Mouse (Mus musculus): ENCODE results near the gene Dlec1. TPM values are rescaled to one million over a fixed set of nuclear protein-coding genes. Genes with fewer than 3 reads are reported as not detected.
A peak's percentile ranks its signal among the peaks of the same experiment; 100 is the strongest.

The Dlec1 gene
- polyA plus RNA-seq, 1 experiment from 2014 or later, result 0.94 TPM

DNA sequence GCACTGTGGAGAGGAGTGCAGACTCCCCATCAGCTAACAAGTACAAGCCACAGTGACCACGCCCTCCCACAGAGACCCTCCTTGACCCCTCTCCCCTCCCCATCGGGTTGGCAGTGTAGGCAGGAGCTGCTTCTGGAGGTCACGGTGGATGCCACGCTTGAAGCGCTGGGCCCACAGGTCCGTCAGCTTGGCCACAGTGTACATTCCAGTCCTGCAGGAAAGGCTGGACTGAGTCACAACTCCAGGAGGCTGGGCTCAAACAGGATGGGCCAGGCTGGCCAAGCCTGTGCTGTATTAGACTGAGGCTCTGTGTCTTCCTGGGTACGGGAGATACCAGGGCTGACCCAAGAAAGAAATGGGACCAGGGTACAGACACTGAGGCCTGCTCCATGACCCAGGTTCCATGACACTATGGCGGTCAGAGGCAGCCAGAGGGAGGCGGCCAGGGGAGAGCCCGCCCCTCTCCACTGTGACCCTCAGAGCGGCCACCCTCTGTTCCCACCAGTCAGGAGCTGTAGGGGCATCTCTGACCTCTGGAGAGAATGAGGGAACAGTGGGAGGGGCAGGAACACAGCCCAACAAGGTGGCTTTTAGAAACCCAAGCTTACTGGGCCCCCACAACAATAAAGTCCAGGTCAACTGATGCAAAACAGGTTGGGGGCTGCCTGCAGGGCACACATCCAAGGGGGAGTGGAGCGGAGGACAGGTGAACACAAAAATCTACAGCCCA is 10.5 kb upstream of the Dlec1 start:
- Histone ChIP-seq H3K9me3 (no peaks in the 10 kb centered on the region), H3K4me2 (peak overlapping the region; percentile 71), H3K9ac (no peak overlapping the region), H3K4me3 (peak overlapping the region; percentile 52), H3K36me3 (replicated peaks) (no peaks in the 10 kb centered on the region), H3K27me3 (replicated peaks) (peaks cover 14% of the 10 kb centered on the region), H3K27ac (no peak overlapping the region), H3K4me1 (peaks cover 40% of the 10 kb centered on the region)
- no peak for ATAC-seq (replicated peaks)
- WGBS, result 68% methylated on average over 12 of the region's 12 CpGs

DNA sequence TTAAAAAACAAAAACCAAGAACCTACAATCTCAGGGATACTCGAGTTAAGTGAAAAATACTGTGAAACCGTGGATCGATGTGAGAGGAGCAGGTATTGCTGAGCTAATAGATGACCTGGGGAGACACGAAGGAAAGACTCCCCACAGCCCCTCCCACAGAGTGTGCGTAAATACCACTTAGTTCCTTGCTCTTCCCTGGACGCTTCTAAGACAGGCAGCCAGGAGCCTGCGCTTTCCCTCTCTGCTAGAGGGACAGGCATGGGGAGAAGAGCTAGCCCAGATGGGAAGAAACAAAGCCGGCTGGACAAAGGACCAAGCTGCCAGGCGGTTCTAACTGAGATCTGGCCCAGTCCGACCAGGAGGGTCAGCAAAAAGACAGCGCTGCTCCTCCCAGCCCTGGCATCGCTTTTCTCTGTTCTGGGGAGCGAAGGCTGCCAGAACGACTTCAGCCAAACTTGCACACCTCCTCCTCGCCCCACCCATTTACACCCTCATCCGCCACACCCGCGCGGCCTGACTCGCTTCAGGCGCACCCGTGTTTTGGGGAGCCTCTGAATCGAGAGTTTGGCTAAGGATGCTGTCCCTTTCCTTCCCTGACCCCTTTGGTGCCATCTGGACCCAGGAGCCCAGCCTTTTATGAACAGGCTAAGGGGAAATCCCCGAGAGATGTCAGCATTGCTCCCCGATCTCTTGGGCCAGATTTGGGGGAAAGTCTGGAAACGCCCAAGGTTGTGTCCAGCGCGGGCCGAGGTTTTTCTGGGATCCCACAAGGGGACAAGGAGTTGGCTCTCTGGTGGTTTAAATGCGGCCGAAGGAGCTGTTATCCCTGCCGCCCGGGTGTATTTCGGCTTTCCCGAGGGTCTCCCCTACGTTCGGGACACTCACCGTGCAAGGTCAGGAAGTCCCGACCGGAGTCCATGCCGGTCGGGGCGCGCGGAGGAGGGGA is 9.5 kb upstream of the Dlec1 start:
- peaks cover 17% of the 10 kb centered on the region for H3K27me3 ChIP-seq (replicated peaks)
- WGBS, result 2% methylated on average over 45 of the region's 45 CpGs

DNA sequence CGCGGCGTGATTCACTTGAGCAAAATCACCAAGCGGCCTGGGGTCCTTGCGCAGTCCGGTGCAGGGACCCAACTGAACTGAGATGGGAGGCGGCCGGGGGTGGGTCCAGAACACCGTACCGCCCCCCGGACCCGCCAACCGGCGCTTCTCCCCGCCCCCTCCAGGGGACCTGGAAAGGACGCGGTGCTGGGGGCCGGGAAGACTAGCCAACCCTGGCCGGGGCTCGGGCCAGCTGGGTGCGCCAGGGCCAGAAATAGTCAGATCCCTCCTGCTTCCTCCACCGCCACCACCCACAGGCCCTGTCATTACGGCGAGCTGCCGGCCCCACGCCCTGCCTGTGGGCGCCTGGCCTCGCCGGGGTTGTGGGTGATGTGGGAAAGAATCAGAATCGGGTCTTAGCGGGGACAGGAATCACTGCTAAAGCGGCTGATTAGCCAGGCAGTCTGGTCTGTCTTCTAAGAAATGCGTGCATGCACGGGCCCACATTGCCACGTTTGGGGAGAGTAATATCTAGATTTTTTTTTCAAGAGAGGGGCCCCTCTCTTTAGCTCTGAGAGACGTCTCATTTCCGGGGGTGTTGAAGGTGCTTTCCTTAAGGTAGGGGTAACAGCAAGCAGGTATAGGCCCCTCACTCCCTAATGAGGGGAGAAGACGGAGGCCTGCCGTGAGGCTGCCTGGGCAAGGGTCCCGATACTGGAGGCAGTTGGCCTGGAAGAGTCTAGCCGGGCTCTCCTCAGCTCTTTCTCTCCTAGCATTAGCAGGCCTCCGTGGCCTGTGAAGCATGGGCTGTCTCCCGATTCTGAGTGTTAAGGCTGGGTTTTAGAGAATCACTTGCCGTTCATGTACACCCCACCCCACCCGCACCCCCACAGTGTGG is 8.6 kb upstream of the Dlec1 start, which contains the start of gene Plcd1:
Plcd1 (minus strand) TSS at position 84 of the 877 bp plus-strand sequence.
- Histone ChIP-seq H3K4me3 (peak within 1 kb of the TSS; percentile 52), H3K4me1 (peaks cover 30% of the 10 kb centered on the region), H3K36me3 (replicated peaks) (no peaks in the 10 kb centered on the region), H3K27ac (peak within 1 kb of the TSS; percentile 16; the same call in 1 of the 2 replicates), H3K9me3 (no peaks in the 10 kb centered on the region), H3K27me3 (replicated peaks) (peaks cover 17% of the 10 kb centered on the region), H3K9ac (peak within 1 kb of the TSS; percentile 49), H3K4me2 (peak within 1 kb of the TSS; percentile 71)
- peak; percentile 79 for ATAC-seq (replicated peaks)
- WGBS, result 8% methylated on average over 45 of the region's 45 CpGs

More for the DNA sequence above, 9.5 kb upstream of the Dlec1 start:
- Histone ChIP-seq H3K4me2 (peak overlapping the region; percentile 71), H3K9me3 (no peaks in the 10 kb centered on the region), H3K9ac (peak overlapping the region; percentile 49), H3K4me1 (peaks cover 39% of the 10 kb centered on the region), H3K27ac (no peak overlapping the region), H3K4me3 (peak overlapping the region; percentile 52), H3K36me3 (replicated peaks) (no peaks in the 10 kb centered on the region)
- no peak for ATAC-seq (replicated peaks)

DNA sequence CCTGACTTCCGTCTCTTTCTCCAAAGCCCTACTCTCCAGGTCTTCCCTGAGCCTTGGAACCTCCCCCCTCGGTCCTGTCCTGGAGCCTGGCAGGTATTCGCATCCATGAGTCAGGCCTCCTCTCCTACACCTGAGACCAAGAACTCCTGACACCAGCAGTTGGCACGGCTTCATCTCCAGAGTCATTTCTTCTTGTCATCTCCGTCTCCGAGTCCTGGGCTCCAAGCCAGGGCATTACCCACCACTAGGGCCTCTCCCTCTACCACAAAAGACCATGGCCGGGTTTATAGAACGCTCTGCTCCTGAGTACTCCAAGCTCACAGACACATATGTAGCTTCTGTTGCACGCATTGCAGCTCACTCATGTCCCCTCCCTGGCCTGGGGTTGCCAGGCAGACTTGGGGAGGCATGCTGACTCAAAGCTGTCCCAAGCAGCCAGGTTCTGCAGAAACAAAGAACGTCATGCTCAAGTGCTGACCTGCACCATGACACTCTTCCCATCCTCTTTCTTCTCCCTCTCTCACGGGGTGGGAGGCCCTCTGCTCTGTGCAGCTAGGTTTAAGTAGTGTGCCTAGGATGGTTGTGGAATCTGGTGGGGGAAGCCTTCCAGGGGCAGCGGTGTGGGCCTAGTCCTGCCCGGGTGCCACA is 7.7 kb upstream of the Dlec1 start:
- Histone ChIP-seq H3K9me3 (no peaks in the 10 kb centered on the region), H3K9ac (no peak overlapping the region), H3K27me3 (replicated peaks) (peaks cover 17% of the 10 kb centered on the region), H3K4me3 (no peak overlapping the region), H3K4me2 (no peak overlapping the region), H3K36me3 (replicated peaks) (no peaks in the 10 kb centered on the region), H3K27ac (no peak overlapping the region), H3K4me1 (peaks cover 29% of the 10 kb centered on the region)
- WGBS, result 64% methylated on average over 13 of the region's 13 CpGs
- no peak for ATAC-seq (replicated peaks)

DNA sequence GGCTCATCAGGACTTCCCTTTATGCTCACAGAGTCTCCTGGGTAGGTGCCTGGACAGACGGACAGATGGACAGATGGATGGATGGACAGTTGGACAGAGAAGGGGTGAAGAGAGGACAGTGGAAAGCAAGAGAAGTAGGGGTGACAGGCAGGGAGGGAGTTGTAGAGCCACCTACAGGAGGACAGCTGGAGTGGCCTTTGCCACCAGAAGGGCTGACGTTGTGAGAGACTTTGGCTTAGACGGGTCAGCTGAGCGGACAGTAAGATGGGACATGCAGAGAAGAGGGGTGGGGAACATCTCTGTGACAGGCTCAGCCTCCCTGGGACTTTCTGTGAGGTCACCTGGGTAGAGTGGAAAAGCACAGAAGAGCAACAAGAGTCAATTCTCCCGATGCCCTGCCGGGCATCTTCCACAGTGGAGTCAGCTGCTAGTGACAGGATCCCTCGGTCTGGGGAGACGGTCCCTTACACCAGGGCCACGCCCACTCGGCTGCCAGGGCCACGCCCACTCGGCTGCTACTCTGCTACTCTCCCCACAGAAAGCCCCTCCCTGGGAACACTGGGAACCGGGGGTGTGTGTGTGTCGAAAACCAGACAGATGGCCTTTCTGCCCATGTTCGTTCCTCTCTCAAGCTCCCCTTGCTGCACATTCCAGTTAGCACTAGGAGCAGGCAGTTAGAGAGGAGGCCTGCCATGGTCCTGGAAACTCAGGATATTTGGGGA is 1.9 kb upstream of the Dlec1 start:
- no peak overlapping the region for H3K9ac ChIP-seq
- H3K27me3 ChIP-seq (replicated peaks), result peaks cover 15% of the 10 kb centered on the region
- no peaks in the 10 kb centered on the region for H3K9me3 ChIP-seq
- peaks cover 12% of the 10 kb centered on the region for H3K4me1 ChIP-seq
- no peaks in the 10 kb centered on the region for H3K36me3 ChIP-seq (replicated peaks)
- no peak overlapping the region for H3K4me3 ChIP-seq
- no peak overlapping the region for H3K4me2 ChIP-seq
- WGBS, result 15% methylated on average over 15 of the region's 15 CpGs
- no peak for ATAC-seq (replicated peaks)
- no peak overlapping the region for H3K27ac ChIP-seq

DNA sequence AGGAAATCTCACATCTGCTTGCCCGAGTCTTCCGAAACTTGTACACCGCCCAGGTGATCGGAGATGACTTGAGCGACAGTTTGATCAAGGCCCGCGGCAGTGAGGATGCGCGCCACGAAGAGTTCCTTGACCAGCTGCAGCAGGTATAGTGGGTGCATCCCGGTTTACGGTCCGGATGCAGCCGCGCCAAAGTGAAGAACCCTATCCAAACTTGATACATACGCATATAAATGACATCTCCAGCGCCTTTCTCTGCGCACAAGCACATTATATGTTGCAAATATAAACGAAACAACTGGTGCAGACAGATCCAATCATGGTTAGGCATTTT is 470 bp downstream of the Dlec1 start:
- Histone ChIP-seq H3K36me3 (replicated peaks) (no peaks in the 10 kb centered on the region), H3K9me3 (no peaks in the 10 kb centered on the region), H3K4me3 (peak overlapping the region; percentile 70), H3K9ac (peak overlapping the region; percentile 51), H3K27ac (no peak overlapping the region), H3K27me3 (replicated peaks) (peaks cover 9% of the 10 kb centered on the region), H3K4me2 (peak overlapping the region; percentile 89), H3K4me1 (peaks cover 12% of the 10 kb centered on the region)
- peak; percentile 53; the same call in 1 of the 2 replicates for ATAC-seq (replicated peaks)
- WGBS, result 3% methylated on average over 19 of the region's 19 CpGs

DNA sequence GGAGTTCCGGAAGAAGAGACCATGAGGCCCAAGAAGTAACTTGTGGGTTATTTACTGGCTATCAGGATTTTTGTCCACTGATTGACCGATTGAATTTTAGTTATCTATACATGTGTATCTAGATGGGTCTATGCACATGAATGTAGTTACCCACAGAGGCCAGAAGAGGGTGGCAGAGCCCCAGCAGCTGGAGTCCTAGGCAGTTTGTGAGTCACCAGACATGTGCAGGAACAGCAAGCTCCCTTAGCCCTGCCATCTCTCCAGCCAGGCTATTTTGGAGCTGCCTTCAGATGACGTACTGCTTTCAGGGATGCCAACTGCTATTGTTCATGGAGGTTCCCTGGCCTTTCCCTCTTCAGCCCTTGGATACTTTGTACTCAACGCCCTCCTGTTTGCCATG is 5.3 kb downstream of the Dlec1 start:
- no peaks in the 10 kb centered on the region for H3K9me3 ChIP-seq
- H3K36me3 ChIP-seq (replicated peaks), result no peaks in the 10 kb centered on the region
- no peak overlapping the region for H3K4me2 ChIP-seq
- no peak overlapping the region for H3K27ac ChIP-seq
- no peak overlapping the region for H3K4me3 ChIP-seq
- 87% methylated on average over 4 of the region's 4 CpGs for WGBS
- H3K27me3 ChIP-seq (replicated peaks), result peaks cover 9% of the 10 kb centered on the region
- no peak overlapping the region for H3K9ac ChIP-seq
- ATAC-seq (replicated peaks), result no peak
- H3K4me1 ChIP-seq, result peaks cover 6% of the 10 kb centered on the region

DNA sequence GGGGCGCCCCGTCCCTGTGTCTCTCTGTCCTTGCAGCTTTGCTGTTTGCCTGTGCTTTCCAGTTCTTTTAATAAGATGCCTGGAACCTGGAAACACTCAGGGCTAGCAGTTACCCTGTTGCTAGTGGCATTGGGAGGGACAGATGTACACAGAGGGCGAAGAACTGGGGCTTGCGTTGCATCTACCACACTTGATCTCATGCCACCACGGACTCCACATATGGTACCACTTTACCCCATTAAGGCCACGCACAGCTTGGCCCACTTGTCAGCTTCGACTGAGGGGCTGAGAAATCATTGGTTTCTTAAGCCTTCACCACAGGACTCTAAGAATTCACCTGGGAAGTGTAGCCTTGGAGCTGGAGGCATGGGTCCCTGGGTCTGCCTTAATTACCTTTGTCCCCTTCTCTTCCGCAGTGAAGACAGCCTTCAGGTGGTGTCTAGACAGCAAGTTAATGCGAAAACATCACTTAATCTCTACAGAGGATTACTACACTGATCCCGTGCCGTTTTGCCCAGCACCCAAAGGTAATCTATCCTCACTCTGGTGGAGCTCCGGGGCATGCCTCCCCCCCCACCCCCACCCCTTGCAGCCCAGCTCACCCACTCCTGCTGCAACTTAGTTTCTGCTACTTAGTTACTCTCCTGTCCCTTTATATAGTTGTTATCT is 7.5 kb downstream of the Dlec1 start:
- Histone ChIP-seq H3K9me3 (no peaks in the 10 kb centered on the region), H3K9ac (no peak overlapping the region), H3K4me3 (no peak overlapping the region), H3K27me3 (replicated peaks) (no peaks in the 10 kb centered on the region), H3K27ac (no peak overlapping the region), H3K36me3 (replicated peaks) (no peaks in the 10 kb centered on the region), H3K4me2 (no peak overlapping the region), H3K4me1 (no peaks in the 10 kb centered on the region)
- ATAC-seq (replicated peaks), result no peak
- WGBS, result 49% methylated on average over 12 of the region's 12 CpGs

DNA sequence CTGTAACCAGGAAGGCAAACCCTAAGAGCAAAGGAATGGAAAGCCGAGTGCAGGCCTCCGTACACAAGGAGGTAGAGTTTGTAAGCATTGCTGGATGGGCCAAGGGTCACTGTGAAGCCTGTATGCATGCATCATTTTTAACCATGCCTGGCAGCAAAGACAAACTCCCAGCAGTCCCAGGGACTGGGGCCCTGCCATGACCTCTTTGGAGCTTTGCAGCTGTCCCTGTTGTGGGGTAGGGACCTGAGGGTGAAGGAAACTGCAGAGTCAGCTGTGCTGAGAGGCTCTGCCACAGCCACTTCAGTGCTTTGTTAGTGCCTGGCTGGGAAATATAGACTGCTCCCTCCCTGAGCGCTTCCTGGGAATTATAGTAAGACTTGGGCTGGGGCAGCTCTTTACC is 8.4 kb downstream of the Dlec1 start:
- ATAC-seq (replicated peaks), result no peak
- H3K9ac ChIP-seq, result no peak overlapping the region
- H3K4me2 ChIP-seq, result no peak overlapping the region
- no peaks in the 10 kb centered on the region for H3K9me3 ChIP-seq
- WGBS, result 45% methylated on average over 3 of the region's 3 CpGs
- H3K4me3 ChIP-seq, result no peak overlapping the region
- H3K27me3 ChIP-seq (replicated peaks), result no peaks in the 10 kb centered on the region
- no peak overlapping the region for H3K27ac ChIP-seq
- no peaks in the 10 kb centered on the region for H3K4me1 ChIP-seq
- no peaks in the 10 kb centered on the region for H3K36me3 ChIP-seq (replicated peaks)

DNA sequence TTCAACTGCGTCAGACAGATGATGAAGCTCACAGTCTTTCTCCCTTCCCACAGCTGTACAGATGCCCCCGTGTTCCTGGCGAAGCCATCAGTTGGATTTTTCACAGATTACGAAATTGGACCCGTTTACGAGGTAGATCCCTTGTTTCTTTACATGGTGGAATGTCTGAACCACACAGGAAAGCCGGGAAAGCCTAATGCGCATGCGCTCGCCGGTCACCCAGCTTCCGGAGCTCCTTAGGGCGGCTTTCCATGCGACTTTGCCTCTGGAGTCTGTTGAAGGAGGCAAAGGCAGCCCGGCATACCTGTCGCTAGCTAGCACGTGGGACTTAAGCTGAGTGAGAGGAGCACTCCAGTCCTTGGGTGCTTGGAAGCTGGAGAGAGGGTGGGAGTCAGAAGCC is 12.6 kb downstream of the Dlec1 start:
- Histone ChIP-seq H3K4me3 (no peak overlapping the region), H3K9me3 (no peaks in the 10 kb centered on the region), H3K36me3 (replicated peaks) (no peaks in the 10 kb centered on the region), H3K4me2 (no peak overlapping the region), H3K4me1 (no peaks in the 10 kb centered on the region), H3K27me3 (replicated peaks) (no peaks in the 10 kb centered on the region), H3K9ac (no peak overlapping the region), H3K27ac (no peak overlapping the region)
- WGBS, result 84% methylated on average over 17 of the region's 17 CpGs
- no peak for ATAC-seq (replicated peaks)
